Mouse (Mus musculus): ENCODE measurements around the gene Atn1. TPM values are rescaled to one million over a fixed set of nuclear protein-coding genes. Genes with fewer than 3 reads are reported as not detected.

The Atn1 gene
- total RNA-seq, 2 experiments from 2014 or later = 1.5 to 14.4 TPM

DNA sequence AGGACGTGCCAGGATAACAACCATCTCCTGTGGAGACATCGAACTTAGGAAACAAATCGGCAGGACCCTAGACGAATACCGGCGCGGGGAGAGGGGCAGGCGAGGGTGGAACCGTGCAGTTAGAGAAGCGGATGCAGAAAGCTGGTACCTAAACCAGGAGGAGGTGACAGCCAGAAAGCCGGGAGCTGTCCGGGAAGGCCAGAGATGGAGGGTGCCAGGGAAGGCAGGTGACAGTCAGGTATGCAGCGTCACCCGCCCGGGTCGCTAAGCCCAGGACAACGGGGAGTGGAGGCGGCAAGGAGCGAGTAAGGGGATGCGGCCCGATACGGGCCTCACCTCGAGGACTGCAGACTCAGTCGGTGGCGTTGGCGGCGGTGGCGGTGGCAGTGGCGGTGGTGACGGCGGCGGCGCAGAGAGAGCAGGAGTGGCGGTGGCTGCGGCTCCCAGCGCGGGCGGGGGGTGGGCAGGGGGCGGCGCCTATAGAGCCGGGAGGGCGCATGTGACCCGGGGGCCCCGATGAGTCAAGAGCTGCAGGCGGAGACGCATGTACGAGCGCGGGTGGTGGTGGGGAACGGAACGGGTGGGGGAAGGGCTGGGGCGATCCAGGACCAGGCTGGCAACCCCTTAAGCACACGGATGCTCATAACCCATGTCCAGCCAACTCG is 12.9 kb upstream of the Atn1 start, which contains the start of gene Eno2:
Gene Eno2, minus strand, starts transcription at position 573 of the 665 bp plus-strand sequence.
- ATAC-seq (replicated peaks; ENCODE audit: low FRiP score, low TSS enrichment, poor library complexity, severe bottlenecking) = peak; percentile 58

DNA sequence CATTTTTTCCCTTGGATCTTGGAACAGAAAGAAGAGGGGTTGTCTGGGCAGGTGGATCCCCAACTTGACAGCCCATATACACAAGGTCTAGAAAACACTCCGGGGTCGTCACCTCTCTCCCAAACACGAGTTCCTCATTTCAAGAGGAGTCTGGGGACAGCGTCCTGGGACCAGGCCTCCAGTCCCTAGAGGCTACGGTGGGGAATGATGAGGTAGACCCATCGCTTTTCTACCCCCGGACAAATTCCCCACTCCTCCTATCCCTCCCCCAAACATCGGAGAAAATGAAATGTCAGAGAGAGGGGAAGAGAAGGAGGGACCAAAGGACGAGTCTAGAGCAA is 12.3 kb upstream of the Atn1 start:
- ATAC-seq (replicated peaks; ENCODE audit: low FRiP score, low TSS enrichment, poor library complexity, severe bottlenecking) = no peak

DNA sequence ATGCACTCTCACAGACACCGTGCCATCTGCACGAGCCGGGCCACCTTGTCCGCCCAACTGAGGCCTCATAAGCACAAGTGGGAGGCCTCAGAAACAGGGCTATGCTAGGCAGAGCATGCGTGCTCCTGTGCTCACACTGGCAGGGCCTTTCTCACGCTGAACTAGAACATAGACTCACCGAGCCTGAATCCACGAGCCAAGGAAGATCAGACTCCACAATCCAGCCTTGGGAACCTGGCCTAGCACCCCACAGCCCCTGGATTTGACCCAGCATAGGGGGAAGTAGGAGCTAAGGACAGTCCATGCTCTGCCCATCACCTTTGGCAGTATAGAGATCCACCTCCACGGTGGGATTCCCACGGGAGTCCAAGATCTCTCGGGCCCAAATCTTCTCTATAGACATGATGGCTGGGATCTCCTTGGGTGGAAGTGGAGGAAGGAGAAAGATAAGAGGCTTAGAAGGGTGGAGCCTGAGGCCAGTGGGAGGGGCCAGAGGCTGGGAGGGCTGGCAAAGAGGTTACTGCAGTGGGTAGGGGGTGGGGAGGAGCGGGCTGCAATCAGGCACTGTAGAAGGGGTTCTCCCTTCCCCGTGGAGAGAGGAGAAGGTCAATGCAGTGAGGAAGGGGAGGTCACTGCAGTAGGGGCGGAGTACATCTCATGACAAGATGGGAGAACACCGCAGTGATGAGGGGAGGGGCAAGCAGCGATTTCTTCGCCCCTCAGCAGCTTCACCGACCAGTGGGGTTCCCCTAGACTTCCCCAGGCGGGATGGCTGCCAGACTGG is 11.8 kb upstream of the Atn1 start:
- ATAC-seq (replicated peaks; ENCODE audit: low FRiP score, low TSS enrichment, poor library complexity, severe bottlenecking) = peak; percentile 57

DNA sequence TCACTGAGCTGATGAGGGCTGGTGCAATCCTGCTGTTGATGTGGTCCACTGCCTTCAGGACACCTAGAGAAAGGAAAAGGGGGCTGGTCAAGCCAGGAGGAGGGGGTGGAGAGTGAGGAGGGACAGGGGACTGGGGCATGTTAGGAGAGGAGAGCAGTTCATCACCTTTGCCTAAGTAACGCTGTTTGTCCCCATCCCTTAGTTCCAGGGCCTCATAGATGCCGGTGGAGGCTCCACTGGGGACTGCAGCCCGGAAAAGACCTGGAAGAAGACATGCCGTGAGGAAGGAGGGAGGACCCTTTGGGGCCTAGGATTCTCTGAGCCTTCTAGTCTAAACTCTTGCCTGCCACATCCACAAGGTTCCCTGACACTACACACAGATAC is 11.2 kb upstream of the Atn1 start:
- ATAC-seq (replicated peaks; ENCODE audit: low FRiP score, low TSS enrichment, poor library complexity, severe bottlenecking) = no peak

DNA sequence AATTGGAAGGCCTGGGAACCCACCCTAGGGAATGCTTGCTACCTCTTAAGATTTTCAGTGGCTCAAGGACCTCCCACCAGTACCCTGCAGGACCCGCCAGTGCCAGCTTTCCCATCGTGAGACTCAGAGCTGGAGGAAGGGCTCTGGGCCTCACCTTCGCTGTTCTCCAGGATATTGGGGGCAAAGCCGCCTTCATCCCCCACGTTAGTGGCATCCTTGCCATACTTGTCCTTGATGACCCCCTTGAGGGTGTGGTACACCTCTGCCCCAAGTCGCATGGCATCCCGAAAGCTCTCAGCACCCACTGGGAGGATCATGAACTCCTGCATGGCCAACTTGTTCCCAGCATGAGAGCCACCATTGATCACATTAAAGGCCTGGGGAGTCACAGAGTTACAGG is 9.6 kb upstream of the Atn1 start:
- ATAC-seq (replicated peaks; ENCODE audit: low FRiP score, low TSS enrichment, poor library complexity, severe bottlenecking) = no peak

DNA sequence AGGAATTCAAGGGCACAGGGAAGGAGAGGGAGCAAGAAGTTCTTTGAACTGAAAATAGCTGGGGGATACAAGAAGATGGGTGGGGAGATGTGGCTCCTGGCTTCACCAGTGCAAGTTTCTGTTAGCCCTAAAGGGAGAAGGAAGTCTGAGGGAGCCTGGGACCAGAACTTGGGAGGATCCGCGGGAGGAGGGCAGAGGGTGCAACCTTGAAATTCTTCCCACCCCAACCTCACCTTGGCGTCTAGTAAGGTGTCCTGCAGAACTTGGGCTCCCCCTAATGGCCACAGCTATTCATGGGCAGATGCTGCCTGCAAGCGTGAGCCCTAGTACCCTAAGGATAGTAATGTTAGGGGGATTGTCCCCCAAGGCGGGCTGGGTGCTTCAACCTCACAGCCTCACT is 2.9 kb upstream of the Atn1 start:
- ATAC-seq (replicated peaks; ENCODE audit: low FRiP score, low TSS enrichment, poor library complexity, severe bottlenecking) = peak; percentile 77

DNA sequence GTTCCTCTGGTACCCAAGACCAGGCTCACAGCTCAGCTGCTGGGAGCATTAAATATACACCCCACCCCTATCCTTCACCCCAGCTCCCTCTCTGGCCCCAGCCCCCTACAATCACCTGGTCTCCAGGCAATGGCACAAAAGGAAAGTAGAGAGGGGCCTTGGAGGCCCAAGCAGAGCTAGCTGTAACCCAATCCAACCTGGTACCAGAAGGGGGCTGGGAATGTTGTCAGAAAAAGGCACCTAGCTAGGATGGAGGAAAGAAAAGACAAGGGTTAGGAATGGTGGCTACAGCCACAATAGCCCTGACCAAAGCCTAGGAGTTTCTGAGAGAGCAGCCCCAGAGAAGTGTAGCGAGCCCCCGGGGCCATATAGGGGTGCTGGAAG is 2.5 kb upstream of the Atn1 start:
- ATAC-seq (replicated peaks; ENCODE audit: low FRiP score, low TSS enrichment, poor library complexity, severe bottlenecking) = no peak

DNA sequence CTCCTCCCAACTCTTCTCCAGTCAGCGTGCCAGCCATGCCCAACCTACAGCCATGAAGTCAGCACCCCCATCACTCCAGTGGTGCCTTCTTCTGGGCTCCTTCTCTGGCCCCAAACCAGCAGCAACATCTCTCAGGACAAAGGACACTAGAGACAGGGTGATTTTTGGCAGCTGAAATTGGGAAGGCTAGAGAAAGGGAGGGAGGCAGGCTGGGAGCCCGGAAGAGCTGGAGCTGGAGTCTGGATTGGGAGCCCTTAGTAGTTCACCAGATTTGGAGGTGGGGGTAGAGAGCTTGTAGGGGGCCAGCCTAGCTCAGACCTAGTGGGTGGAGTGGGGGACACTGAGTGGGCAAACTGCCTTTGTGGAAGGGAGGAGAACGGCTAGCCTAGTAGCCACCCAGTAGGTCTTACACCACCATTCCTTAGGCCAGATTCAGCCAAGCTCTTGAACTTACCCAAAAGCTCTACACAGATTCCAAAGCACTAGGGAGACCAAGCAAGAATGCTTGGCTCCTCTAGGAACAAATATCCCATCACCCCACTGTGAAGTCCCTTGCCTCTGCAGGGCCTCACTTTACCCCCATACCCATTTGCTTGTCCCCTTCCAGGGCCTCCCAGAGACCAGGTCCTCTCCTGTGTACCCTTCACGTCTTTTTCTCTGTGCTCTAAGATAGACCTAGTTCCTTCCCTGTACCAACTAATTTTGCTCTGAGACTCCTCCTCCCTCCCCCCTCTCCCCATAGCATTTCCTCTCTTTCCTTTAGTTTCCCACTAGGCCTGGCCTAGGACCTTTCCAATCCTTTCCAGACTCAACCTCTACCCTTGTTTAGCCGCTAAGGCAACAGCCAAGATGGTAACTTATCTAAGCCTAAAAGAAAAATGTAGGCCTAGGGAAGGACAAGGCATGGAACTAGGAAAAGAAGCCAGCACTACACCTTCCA is 1.9 kb upstream of the Atn1 start:
- ATAC-seq (replicated peaks; ENCODE audit: low FRiP score, low TSS enrichment, poor library complexity, severe bottlenecking) = no peak

DNA sequence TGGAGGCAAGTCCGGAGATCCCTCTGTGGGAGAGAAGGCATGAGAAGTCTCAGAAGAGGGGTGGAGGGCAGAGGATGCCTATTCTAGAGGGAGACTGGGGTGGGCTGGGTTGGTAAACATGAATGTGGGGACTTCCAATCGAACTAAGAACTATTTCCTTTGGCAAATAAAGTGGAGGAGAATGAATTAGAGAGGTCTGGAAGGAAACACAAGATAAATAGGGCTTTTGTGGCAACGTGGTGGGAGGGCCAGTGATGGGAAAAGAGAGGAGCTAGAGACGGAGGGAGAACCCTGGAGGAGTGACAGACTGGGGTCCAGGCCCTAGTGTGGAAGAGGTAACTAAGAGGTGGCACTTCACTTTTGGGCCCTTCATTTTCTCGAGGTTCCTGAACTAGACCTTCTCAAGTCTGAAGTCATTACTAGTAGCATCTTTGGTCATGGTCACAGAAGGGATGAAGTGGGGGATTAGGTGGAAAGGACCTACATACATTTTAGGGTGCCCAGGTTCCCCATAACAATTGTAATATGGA is 1.1 kb upstream of the Atn1 start:
- no peak for ATAC-seq (replicated peaks; ENCODE audit: low FRiP score, low TSS enrichment, poor library complexity, severe bottlenecking)

DNA sequence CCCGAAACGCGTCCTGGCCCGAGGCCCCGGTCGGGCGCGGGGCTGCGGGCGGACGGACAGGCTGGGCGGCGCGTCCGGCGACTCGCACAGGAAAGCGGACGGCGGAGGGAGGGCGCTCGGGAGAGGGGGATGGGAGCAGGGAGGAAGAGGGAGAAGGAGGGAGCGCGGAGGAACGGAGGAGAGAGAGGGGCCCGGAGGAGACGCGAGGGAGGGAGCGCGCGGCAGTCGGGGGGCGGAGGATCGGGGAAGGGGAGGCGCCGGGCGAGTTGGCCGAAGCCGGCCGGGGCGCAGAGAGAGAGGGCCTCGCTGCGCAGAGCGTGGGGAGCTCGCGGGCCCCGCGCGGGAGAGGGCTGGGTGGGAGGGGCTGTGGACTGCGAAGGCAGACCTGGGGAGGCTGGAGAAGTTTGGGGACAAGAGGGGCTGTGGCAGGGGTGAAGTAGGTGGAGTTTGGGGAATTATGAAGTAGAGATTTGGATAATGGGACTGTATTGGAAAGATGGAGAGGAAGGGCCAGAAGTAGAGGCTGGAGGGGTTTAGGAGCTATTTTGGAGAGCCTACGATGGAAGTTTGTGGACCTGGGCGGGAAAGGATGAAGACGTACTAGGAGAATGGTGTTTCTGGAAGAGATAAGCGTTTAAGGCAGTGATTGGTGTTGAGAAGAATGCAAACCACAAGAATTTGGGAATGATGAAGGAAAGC is 477 bp upstream of the Atn1 start:
- no peak for ATAC-seq (replicated peaks; ENCODE audit: low FRiP score, low TSS enrichment, poor library complexity, severe bottlenecking)

DNA sequence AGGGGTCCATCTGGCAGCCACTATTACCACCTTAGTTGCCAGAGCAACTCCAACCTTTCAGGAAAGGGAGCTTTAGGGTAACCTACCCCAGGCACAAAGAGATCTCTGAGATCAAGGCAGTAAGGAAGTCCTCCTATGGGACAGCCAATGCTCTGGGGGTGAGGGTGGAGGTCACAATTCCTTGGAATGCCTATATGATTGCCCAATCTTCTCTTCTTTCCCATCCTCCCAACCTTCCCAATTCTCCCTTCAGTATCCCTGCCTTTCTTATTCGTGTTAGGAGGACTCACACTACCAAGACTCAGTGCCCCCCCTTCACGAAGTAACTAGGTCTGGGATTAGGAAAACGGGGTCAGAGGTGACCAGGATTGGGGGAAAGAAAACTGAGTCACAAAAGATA is 1.0 kb downstream of the Atn1 start:
- ATAC-seq (replicated peaks; ENCODE audit: low FRiP score, low TSS enrichment, poor library complexity, severe bottlenecking) = no peak

DNA sequence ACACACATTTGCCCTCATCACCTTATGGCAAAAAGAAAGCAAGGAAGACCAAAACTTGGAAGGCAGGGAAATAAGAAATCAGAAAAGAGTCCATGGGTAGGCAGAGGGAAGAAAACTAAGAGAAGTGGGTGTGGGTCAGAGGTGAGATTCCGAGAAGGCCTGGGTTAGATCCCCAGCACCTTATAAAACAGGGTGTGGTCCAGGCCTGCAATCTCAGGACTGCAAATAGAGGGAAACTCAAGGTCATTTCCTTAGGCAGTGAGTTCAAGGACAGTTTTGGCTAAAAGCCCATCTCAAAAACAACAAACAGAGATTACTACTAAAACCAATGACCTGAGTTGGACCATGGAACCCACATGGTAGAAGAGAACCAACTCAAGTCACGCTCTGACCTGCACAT is 2.5 kb downstream of the Atn1 start:
- no peak for ATAC-seq (replicated peaks; ENCODE audit: low FRiP score, low TSS enrichment, poor library complexity, severe bottlenecking)

DNA sequence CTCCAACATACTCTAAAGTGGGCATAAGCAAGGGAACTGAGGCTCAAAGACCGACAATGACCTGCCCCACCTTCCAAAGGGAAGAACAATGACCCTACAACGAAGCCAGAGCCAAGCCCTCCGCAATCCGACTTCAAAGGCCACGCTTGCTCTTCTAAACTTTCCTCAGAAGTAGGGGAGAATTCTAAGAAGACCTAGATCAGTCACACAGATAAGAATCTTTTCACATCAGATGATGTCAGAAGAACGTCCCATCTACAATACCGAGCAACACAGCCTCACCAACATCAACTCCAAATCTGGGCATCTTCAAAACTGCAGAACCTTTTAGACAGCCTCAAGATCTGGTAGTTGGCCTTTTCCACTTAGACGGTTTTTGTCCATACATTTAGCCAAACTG is 5.9 kb downstream of the Atn1 start:
- no peak for ATAC-seq (replicated peaks; ENCODE audit: low FRiP score, low TSS enrichment, poor library complexity, severe bottlenecking)

DNA sequence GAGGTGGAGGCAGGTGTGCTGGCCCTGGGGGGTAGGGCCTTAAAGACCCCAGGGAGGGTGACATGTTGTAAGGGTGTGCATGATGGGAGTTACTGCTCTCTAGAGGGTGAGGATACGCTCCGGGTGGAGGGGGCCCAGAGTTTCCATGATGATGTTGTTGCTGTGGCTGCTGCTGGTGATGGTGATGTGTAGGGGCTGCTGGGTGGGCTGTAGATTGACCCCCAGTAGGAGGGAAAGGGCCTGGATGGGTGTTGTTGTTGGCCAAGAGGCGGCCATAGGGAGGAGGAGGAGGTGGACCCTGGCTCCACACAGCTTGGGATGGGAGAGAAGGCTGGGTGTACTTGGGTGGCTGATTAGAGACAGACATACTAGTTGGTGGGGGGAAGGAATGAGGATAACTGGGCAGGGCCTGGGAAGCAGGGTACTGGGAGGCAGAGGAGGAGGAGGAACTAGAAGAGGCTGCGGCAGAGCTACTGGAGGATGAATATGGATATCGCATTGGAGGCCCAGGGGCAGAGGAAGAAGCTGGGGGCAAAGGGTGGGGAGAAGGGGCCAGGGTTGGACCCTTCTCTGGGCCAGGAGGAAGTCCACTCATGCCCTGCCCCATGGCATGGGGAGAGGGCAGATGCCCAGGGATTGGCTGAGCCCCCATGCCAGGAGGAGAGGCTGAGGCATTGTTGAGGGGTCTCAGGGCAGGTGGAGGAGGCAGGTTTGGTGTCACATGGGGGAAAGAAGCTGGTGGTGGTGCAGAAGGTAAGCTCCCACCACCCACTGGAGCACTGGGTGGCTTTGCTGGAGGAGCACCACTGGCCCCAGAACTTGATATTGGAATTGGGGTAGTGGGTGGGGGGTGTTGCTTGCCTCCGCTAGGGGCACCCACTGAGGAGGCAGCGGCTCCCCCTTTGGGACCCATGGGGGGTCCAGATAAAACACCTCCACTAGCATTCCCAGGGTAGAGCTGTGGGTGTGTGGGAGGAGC is 9.4 kb downstream of the Atn1 start:
- ATAC-seq (replicated peaks; ENCODE audit: low FRiP score, low TSS enrichment, poor library complexity, severe bottlenecking) = no peak

DNA sequence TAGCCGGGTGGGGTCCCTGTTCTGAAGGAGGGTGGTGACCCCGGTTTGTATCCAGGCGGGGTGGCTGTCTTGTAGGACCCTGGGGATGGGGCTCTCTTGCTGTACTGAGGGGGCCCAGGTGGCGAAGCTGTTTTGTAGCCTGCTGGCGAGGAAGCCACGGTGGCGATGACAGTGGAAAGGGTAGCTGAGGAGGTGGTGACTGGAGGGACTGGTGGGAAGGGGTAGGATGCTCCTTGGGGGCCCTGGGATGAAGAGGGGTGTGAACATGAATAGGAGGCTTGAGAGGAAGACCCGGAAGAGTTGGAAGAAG is 10.1 kb downstream of the Atn1 start:
- no peak for ATAC-seq (replicated peaks; ENCODE audit: low FRiP score, low TSS enrichment, poor library complexity, severe bottlenecking)

DNA sequence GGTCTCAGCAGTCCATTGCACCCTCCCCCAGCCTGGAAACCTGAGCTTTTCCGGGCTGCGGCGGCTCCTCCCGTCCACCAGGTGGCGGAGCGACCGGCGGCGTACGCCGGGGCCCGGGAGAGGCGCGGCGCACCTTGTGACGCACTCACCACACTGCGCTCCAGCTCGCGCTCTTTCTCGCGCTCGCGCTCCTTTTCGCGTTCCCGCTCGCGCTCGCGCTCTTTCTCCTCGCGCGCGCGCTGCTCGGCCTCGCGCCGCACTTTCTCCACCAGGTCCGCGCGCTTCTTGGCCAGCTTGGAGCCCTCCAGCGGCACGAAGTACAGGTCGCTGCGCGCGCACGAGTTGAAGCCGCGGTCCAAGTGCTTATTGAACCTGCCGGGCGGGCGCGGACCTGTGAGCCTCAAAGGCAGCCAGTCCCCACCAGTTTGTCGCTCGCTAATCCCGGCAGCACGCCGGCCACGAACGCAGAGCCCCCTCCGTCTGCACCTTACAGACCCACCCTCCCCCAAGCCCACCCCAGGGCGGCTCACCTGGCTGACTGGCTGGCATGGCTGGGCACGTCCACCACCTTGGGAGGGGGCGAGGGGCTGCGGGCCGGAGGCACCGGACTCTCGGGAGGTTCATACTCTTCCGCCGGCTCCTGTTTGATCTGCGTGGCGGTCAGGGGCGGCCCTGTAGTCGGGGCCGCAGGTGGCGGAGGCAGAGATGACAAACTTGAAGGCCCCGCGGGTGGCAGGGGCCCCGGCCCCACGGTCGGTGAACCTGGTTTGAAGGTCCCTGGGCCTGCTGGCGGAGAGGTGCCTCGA is 10.6 kb downstream of the Atn1 start:
- ATAC-seq (replicated peaks; ENCODE audit: low FRiP score, low TSS enrichment, poor library complexity, severe bottlenecking) = peak; percentile 55

DNA sequence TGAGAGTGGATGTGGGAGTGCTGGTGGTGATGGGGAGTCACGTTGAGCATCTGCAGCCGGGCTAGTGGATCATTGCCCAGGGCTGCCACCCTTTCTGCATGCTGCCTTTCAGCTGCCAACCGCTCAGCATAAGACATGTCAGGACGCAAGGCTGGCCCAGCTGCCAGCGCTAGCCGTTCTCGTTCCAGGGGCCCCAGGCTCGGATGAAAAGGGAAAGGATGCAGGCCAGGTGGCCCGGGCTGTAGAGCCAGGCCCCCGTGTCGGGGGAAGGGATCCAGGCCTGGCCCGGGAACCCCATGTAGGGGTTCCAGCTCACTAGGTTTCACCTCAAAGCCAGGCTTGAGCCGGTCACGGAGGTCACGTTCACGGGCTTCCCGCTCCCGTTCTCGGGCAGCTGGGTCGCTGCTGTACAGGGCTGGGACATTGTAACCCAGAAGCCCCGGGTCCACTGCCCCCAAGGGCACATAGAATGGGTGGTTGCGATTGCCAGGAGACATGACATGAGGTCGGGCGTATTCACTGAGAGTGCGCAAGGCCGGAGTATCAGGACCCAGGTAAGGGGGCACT is 11.5 kb downstream of the Atn1 start:
- no peak for ATAC-seq (replicated peaks; ENCODE audit: low FRiP score, low TSS enrichment, poor library complexity, severe bottlenecking)

Measured in megakaryocyte-erythroid progenitor cell, adult 5-6 weeks (primary cell).